In genomic region chr10:50899846-50900745, GRCm38 (mm10) we compare ENCODE assay signal across 12 mouse cellular contexts. TPM values are rescaled to one million over a fixed set of nuclear protein-coding genes. Genes with fewer than 3 reads are reported as not detected.
A peak's percentile ranks its signal among the peaks of the same experiment; 100 is the strongest.
DNase-seq lines count a peak whose midpoint lies in the region; ATAC-seq and TF ChIP-seq lines count a peak whose summit lies in the region.
"Had no signal": no experiment of that assay in that cellular context is flagged by ENCODE, and none has a peak within 500 bp of the region (broad histone marks: within the 10 kb centered on the region; RNA-seq: fewer than 3 reads in every experiment).

No protein-coding gene starts in this region.

- no peak for TF ChIP-seq CTCF in kidney, postnatal 0 days (IDR thresholded peaks at IDR 0.05; ENCODE audit: low read depth)
- no peak for TF ChIP-seq CTCF in forebrain, postnatal 0 days (IDR thresholded peaks at IDR 0.05; ENCODE audit: low read depth)

- peak overlapping the region; percentile 22 for H3K4me3 ChIP-seq in kidney, postnatal 0 days (replicated peaks; ENCODE audit: low read depth, low read length)
- H3K4me3 ChIP-seq in embryonic facial prominence, embryonic 10.5 days, result peak overlapping the region; percentile 36; the same call in 1 of the 2 replicates
- no peak overlapping the region for H3K4me3 ChIP-seq in forebrain, postnatal 0 days (ENCODE audit: low read depth, low read length)
- H3K4me3 ChIP-seq in neural tube, embryonic 13.5 days, result peak overlapping the region; percentile 10; the same call in 1 of the 2 replicates

- H3K9me3 ChIP-seq in kidney, postnatal 0 days (replicated peaks; ENCODE audit: low read length), result no peaks in the 10 kb centered on the region
- H3K9me3 ChIP-seq in embryonic facial prominence, embryonic 10.5 days, result no peaks in the 10 kb centered on the region
- no peaks in the 10 kb centered on the region for H3K9me3 ChIP-seq in forebrain, postnatal 0 days (ENCODE audit: low read length)
- no peaks in the 10 kb centered on the region for H3K9me3 ChIP-seq in neural tube, embryonic 13.5 days
- H3K9me3 ChIP-seq: G1E had no signal

- H3K27me3 ChIP-seq in kidney, postnatal 0 days (ENCODE audit: insufficient read depth, low read length), result peaks cover 51% of the 10 kb centered on the region
- H3K27me3 ChIP-seq in embryonic facial prominence, embryonic 10.5 days (replicated peaks; ENCODE audit: low read depth, poor library complexity, severe bottlenecking), result peaks cover 100% of the 10 kb centered on the region
- H3K27me3 ChIP-seq in forebrain, postnatal 0 days (ENCODE audit: insufficient read depth, low read length), result peaks cover 66% of the 10 kb centered on the region
- peaks cover 95% of the 10 kb centered on the region for H3K27me3 ChIP-seq in neural tube, embryonic 13.5 days

- H3K4me2 ChIP-seq in kidney, postnatal 0 days (ENCODE audit: low read length), result peak overlapping the region; percentile 49
- H3K4me2 ChIP-seq in forebrain, postnatal 0 days (ENCODE audit: low read depth), result no peak overlapping the region
- no peak overlapping the region for H3K4me2 ChIP-seq in neural tube, embryonic 13.5 days

- peak; percentile 22 for DNase-seq in kidney, postnatal 0 days (ENCODE audit: low spot score)
- DNase-seq in kidney, postnatal 4 days, result no peak
- DNase-seq in embryonic facial prominence, embryonic 10.5 days (ENCODE audit: low spot score), result no peak
- peak; percentile 73 for DNase-seq in forebrain, postnatal 0 days
- no peak for DNase-seq in lung, postnatal 25 days (ENCODE audit: low spot score)
- no peak for DNase-seq in thymus, postnatal 36 days
- DNase-seq: gastrocnemius, postnatal 14 days; lung, adult 18-20 months had no signal

- ATAC-seq in kidney, postnatal 0 days (replicated peaks; ENCODE audit: low FRiP score, low read depth), result no peak
- ATAC-seq in forebrain, postnatal 0 days, result no peak
- ATAC-seq in neural tube, embryonic 13.5 days (ENCODE audit: low read depth), result no peak

- peak overlapping the region; percentile 83; the same call in 1 of the 2 replicates for H3K27ac ChIP-seq in kidney, postnatal 0 days
- no peak overlapping the region for H3K27ac ChIP-seq in embryonic facial prominence, embryonic 10.5 days (replicated peaks)
- no peak overlapping the region for H3K27ac ChIP-seq in forebrain, postnatal 0 days (ENCODE audit: low read depth, low read length)
- H3K27ac ChIP-seq in neural tube, embryonic 13.5 days (replicated peaks), result no peak overlapping the region

- 3% methylated on average over 21 of the region's 21 CpGs for WGBS in kidney, postnatal 0 days
- WGBS in embryonic facial prominence, embryonic 10.5 days, result 1% methylated on average over 21 of the region's 21 CpGs
- 2% methylated on average over 21 of the region's 21 CpGs for WGBS in forebrain, postnatal 0 days
- 3% methylated on average over 21 of the region's 21 CpGs for WGBS in neural tube, embryonic 13.5 days

- no peaks in the 10 kb centered on the region for H3K36me3 ChIP-seq in kidney, postnatal 0 days (ENCODE audit: insufficient read depth, low read length)
- no peaks in the 10 kb centered on the region for H3K36me3 ChIP-seq in embryonic facial prominence, embryonic 10.5 days (replicated peaks)
- no peaks in the 10 kb centered on the region for H3K36me3 ChIP-seq in forebrain, postnatal 0 days (ENCODE audit: insufficient read depth)
- no peaks in the 10 kb centered on the region for H3K36me3 ChIP-seq in neural tube, embryonic 13.5 days
- H3K36me3 ChIP-seq: G1E had no signal

- no peaks in the 10 kb centered on the region for H3K4me1 ChIP-seq in kidney, postnatal 0 days (replicated peaks; ENCODE audit: insufficient read depth, low read length)
- H3K4me1 ChIP-seq in embryonic facial prominence, embryonic 10.5 days, result peaks cover 20% of the 10 kb centered on the region; the same call in 1 of the 2 replicates
- no peaks in the 10 kb centered on the region for H3K4me1 ChIP-seq in forebrain, postnatal 0 days (ENCODE audit: insufficient read depth)
- H3K4me1 ChIP-seq in neural tube, embryonic 13.5 days (replicated peaks), result peaks cover 13% of the 10 kb centered on the region

- peak overlapping the region; percentile 46; the same call in 1 of the 2 replicates for H3K9ac ChIP-seq in kidney, postnatal 0 days (ENCODE audit: low read depth, low read length)
- H3K9ac ChIP-seq in forebrain, postnatal 0 days, result no peak overlapping the region
- no peak overlapping the region for H3K9ac ChIP-seq in neural tube, embryonic 13.5 days

RNA-seq across cellular contexts. Expression of gene Sim1, which starts 5.5 kb away (rescaled TPM):
- polyA plus RNA-seq in kidney, postnatal 0 days (2015; fragmentation: Nextera tagmentation; extraction: Ambion mirVana), result 9.5 TPM in 2 replicates
- polyA plus RNA-seq in embryonic facial prominence, embryonic 10.5 days (2016; fragmentation: Nextera tagmentation; extraction: Ambion mirVana), result 0.47 and 0.81 TPM in 2 replicates
- 2.6 and 8.4 TPM in 2 replicates for total RNA-seq in forebrain, postnatal 0 days (2014; rRNA removed)
- 0.19 and 0.50 TPM in 2 replicates for polyA plus RNA-seq in forebrain, postnatal 0 days (2015; fragmentation: Nextera tagmentation; extraction: Ambion mirVana)
- polyA plus RNA-seq in neural tube, embryonic 13.5 days (2015; fragmentation: Nextera tagmentation; extraction: Ambion mirVana), result 1.3 and 1.8 TPM in 2 replicates
- total RNA-seq: adrenal gland, adult 18-20 months had no signal
- polyA plus RNA-seq: G1E; heart, embryonic 16.5 days had no signal

Comparison
In these comparisons a context has a peak if more than half of its experiments do, and no peak if none do; other contexts are left out.
1. DNase-seq: peak in kidney, postnatal 0 days (single experiment) and forebrain, postnatal 0 days (single experiment); none in kidney, postnatal 4 days (0 of 2), embryonic facial prominence, embryonic 10.5 days (single experiment), lung, postnatal 25 days (single experiment) and thymus, postnatal 36 days (0 of 2).